Mouse (Mus musculus) bone marrow, adult 2 months (tissue): ENCODE results near the gene Cx3cr1.

Experiments
- CTCF ChIP-seq: fragments of 200-500 bp; IDR thresholded peaks from 2 replicates; pipeline ENCODE4 v1.5.1; 2011; ENCODE audit warnings: low read length, control low read depth; ENCODE audit not compliant: control insufficient read depth, insufficient read depth
- POLR2A ChIP-seq: fragments of 200-500 bp; IDR thresholded peaks from 2 replicates; pipeline ENCODE4 v1.6.1; 2011; ENCODE audit warnings: low read depth, mild to moderate bottlenecking, control low read depth, low read length, borderline replicate concordance; ENCODE audit not compliant: control insufficient read depth

- TF ChIP-seq CTCF = no peak
- TF ChIP-seq POLR2A = no peak
These were observed 159.7 kb downstream of the Cx3cr1 start for GRCm38 (mm10) chr9:119909931-119910330.
